Mouse (Mus musculus): ENCODE results near the gene Them7.

Them7 gene

GRCm38 (mm10) chr2:105416046-105416659, 192.0 kb downstream of the Them7 start:
- no peak for DNase-seq (ENCODE audit: low read depth, low spot score)

- no peak for DNase-seq (ENCODE audit: low read depth, low spot score)
Observed at GRCm38 (mm10) chr2:105416660-105417348, 192.7 kb downstream of the Them7 start.

- no peak for DNase-seq (ENCODE audit: low read depth, low spot score)
Observed at GRCm38 (mm10) chr2:105417663-105418062, 193.5 kb downstream of the Them7 start.

- no peak for DNase-seq (ENCODE audit: low read depth, low spot score)
Observed at GRCm38 (mm10) chr2:105418629-105419227, 194.6 kb downstream of the Them7 start.

- DNase-seq (ENCODE audit: low read depth, low spot score): no peak
Observed at GRCm38 (mm10) chr2:105427447-105427846, 203.3 kb downstream of the Them7 start.

GRCm38 (mm10) chr2:105428029-105428428, 203.9 kb downstream of the Them7 start:
- DNase-seq (ENCODE audit: low read depth, low spot score): peak; percentile 71

- no peak for DNase-seq (ENCODE audit: low read depth, low spot score)
Observed at GRCm38 (mm10) chr2:105428467-105428866, 204.3 kb downstream of the Them7 start.

Measured in forelimb bud, embryonic 11.5 days (tissue).